Mouse (Mus musculus): ENCODE measurements around the gene Sv2a. TPM values are rescaled to one million over a fixed set of nuclear protein-coding genes. Genes with fewer than 3 reads are reported as not detected.
"Not testable (repeated sequence)": the region's sequence is repeated elsewhere in the genome, so short reads cannot be mapped to it uniquely, and the experiment has no call there.

Gene Sv2a
- polyA plus RNA-seq, 1 experiment from 2014 or later, result 91.6 TPM

DNA sequence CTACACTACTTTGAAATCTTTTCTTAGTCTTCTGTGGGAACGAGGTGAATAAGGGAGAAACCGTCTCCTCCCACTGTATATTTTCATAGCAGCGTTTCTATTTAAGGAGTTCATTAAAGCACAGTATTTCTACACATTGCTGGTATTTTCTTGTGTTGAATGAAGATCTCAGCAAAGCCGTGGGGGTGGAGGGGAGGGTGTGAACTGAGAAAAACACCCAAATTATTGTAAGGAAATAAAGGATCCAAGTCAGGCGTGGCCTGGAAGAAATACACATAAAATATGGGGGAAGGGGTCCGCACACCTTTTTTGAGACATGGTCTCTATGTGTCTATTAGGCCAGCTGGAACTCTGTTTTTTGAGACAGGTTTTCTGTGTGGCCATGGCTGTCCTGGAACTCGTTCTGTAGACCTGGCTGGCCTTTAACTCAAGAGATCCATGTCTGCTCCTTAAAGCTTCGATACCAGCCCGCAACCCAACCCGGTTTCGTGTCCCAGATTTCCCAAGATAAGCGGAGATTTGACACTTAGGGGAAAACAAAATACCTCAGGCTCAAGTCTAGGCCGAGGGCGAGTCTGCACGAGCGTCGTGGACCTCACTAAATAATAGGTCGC lies 9.3 kb upstream of the Sv2a start:
- DNase-seq (no peak), ATAC-seq (ENCODE audit: low FRiP score, low TSS enrichment) (0 out of 2 replicates have a peak, but pooled peaks have one; percentile 5)
- peak overlapping the region; percentile 76 for H3K9ac ChIP-seq (replicated peaks; ENCODE audit: low read length)
- H3K27me3 ChIP-seq (ENCODE audit: control insufficient read depth, insufficient read depth, low read length), result no peaks in the 10 kb centered on the region
- peak overlapping the region; percentile 96 for H3K27ac ChIP-seq (replicated peaks; ENCODE audit: low read depth, low read length)
- H3K4me3 ChIP-seq (replicated peaks; ENCODE audit: low read depth, low read length), result peak overlapping the region; percentile 92
- peaks cover 28% of the 10 kb centered on the region for H3K36me3 ChIP-seq (ENCODE audit: control insufficient read depth, insufficient read depth, low read length)
- no peaks in the 10 kb centered on the region for H3K9me3 ChIP-seq (ENCODE audit: control insufficient read depth, low read length)
- peaks cover 21% of the 10 kb centered on the region for H3K4me1 ChIP-seq (ENCODE audit: control insufficient read depth, insufficient read depth, low read length)
- 22% methylated on average over 18 of the region's 18 CpGs for WGBS
- H3K4me2 ChIP-seq (ENCODE audit: low read length), result peak overlapping the region; percentile 94

DNA sequence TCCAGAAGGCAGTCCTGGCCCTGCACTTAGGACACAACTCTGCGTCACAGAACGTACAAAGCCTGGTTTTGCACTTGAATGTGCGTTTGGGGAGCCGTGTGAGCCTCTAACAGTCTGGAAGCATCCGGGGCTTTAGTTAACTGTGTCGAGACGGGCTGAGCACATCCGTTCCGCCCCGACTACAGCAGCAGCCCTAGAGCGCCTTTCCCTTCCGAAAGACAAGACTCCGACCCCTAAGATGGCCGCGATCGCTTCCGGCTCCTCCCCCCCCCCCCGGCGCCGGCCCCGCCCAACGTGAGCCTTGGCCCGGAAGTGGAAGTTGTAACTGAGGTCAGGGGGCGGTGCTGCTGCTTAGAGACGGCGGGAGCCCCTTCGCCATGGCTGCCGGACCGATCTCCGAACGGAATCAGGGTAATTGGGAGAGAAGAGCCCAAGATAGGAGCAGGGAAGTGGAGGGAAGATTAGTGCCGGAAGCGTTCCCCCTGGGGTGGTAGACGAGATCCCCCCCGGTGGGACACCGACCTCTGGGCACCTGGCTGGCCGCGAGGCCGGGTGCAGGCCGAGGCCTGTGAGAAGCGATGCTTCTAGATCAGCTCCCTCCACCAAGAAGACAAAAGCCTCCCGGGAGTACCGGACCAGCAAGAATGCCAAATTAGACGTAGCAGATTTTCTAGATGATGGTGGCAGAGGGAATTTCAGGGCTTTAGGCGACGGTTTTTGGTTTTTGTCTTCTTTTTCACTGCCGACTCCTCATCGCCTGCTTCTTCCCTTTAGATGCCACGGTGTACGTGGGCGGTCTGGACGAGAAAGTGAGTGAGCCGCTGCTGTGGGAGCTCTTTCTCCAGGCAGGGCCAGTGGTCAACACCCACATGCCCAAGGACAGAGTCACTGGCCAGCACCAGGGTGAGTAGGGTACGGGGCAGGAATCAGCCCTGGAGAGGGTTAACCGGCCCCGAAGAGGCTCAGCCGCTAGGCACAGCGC lies 8.5 kb upstream of the Sv2a start, which contains the start of gene Sf3b4:
Gene Sf3b4 (plus strand): TSS at position 136 of the 982 bp plus-strand sequence.
- peak within 1 kb of the TSS; percentile 92 for H3K4me3 ChIP-seq (replicated peaks; ENCODE audit: low read depth, low read length)
- peaks cover 34% of the 10 kb centered on the region for H3K36me3 ChIP-seq (ENCODE audit: control insufficient read depth, insufficient read depth, low read length)
- H3K4me2 ChIP-seq (ENCODE audit: low read length), result peak within 1 kb of the TSS; percentile 94
- peak within 1 kb of the TSS; percentile 96 for H3K27ac ChIP-seq (replicated peaks; ENCODE audit: low read depth, low read length)
- DNase-seq (peak; percentile 96), ATAC-seq (ENCODE audit: low FRiP score, low TSS enrichment) (peak; percentile 93)
- peaks cover 21% of the 10 kb centered on the region for H3K4me1 ChIP-seq (ENCODE audit: control insufficient read depth, insufficient read depth, low read length)
- H3K9ac ChIP-seq (replicated peaks; ENCODE audit: low read length), result peak within 1 kb of the TSS; percentile 76
- no peaks in the 10 kb centered on the region for H3K27me3 ChIP-seq (ENCODE audit: control insufficient read depth, insufficient read depth, low read length)
- no peaks in the 10 kb centered on the region for H3K9me3 ChIP-seq (ENCODE audit: control insufficient read depth, low read length)
- WGBS, result under 1% methylated on average over 58 of the region's 58 CpGs

DNA sequence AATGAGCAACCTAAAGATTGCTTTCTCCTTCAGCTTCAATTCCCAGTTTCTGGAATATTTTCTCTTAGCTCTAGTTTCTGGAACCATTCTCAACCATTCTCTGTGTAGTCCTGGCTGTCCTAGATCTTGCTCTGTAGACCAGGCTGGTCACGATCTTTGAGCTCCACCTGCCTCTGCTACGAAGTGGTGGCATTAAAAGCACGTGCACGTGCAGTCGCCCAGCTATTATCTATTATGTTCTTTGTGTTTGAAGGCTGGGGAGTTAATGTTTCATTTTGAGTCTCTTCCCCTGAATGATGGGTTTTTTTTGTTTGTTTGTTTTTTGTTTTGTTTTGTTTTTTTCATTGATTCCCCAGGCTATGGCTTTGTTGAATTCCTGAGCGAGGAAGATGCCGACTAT lies 7.8 kb upstream of the Sv2a start:
- peaks cover 41% of the 10 kb centered on the region for H3K36me3 ChIP-seq (ENCODE audit: control insufficient read depth, insufficient read depth, low read length)
- ATAC-seq (ENCODE audit: low FRiP score, low TSS enrichment) (no peak), DNase-seq (no peak)
- peak overlapping the region; percentile 76 for H3K9ac ChIP-seq (replicated peaks; ENCODE audit: low read length)
- H3K4me2 ChIP-seq (ENCODE audit: low read length), result peak overlapping the region; percentile 94
- H3K4me1 ChIP-seq (ENCODE audit: control insufficient read depth, insufficient read depth, low read length), result peaks cover 21% of the 10 kb centered on the region
- peak overlapping the region; percentile 92 for H3K4me3 ChIP-seq (replicated peaks; ENCODE audit: low read depth, low read length)
- no peaks in the 10 kb centered on the region for H3K27me3 ChIP-seq (ENCODE audit: control insufficient read depth, insufficient read depth, low read length)
- H3K27ac ChIP-seq (replicated peaks; ENCODE audit: low read depth, low read length), result no peak overlapping the region
- H3K9me3 ChIP-seq (ENCODE audit: control insufficient read depth, low read length), result no peaks in the 10 kb centered on the region
- 38% methylated on average over 7 of the region's 7 CpGs for WGBS

DNA sequence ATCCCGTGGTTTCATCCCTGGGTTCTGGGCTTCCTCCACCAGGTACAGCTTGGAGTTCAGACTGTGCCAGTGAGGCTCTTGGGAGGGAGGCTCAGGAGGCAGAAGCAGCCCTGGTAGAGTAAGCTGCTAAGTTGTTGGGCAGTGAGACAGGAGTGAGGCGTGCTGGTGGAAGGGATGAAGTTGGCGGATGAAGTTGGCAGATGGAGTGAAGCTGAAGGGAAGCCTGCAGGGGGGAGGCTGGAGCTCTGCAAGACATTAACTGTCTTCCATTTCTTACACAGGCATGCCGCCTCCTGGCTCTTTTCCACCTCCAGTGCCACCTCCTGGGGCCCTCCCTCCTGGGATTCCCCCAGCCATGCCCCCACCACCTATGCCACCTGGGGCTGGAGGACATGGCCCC lies 6.9 kb upstream of the Sv2a start:
- H3K4me1 ChIP-seq (ENCODE audit: control insufficient read depth, insufficient read depth, low read length), result peaks cover 21% of the 10 kb centered on the region
- H3K36me3 ChIP-seq (ENCODE audit: control insufficient read depth, insufficient read depth, low read length), result peaks cover 47% of the 10 kb centered on the region
- H3K27ac ChIP-seq (replicated peaks; ENCODE audit: low read depth, low read length); H3K9ac ChIP-seq (replicated peaks; ENCODE audit: low read length); ATAC-seq (ENCODE audit: low FRiP score, low TSS enrichment); H3K9me3 ChIP-seq (ENCODE audit: control insufficient read depth, low read length); H3K4me3 ChIP-seq (replicated peaks; ENCODE audit: low read depth, low read length); DNase-seq; H3K4me2 ChIP-seq (ENCODE audit: low read length); H3K27me3 ChIP-seq (ENCODE audit: control insufficient read depth, insufficient read depth, low read length): not testable (repeated sequence)
- WGBS, result 89% methylated on average over 4 of the region's 4 CpGs

DNA sequence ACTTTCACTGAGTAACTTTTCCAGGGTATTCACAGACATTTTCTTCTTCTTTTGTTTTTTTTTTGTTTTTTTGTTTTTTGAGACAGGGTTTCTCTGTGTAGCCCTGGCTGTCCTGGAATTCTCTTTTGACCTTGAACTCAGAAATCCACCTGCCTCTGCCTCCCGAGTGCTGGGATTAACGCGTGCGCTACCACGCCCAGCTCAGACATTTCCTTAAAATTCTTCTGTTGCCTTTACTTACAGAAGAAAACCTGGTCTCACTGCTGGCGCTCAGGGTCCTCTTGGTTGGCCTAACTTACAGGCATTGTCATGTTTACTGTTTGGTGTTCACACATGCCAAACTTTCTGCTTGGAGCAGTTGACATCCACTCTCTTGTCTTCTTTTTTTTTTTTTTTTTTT lies 5.7 kb upstream of the Sv2a start:
- no peak overlapping the region for H3K4me2 ChIP-seq (ENCODE audit: low read length)
- no peak overlapping the region for H3K27ac ChIP-seq (replicated peaks; ENCODE audit: low read depth, low read length)
- WGBS, result 94% methylated on average over 6 of the region's 6 CpGs
- H3K36me3 ChIP-seq (ENCODE audit: control insufficient read depth, insufficient read depth, low read length), result peaks cover 49% of the 10 kb centered on the region
- DNase-seq, result no peak
- no peaks in the 10 kb centered on the region for H3K9me3 ChIP-seq (ENCODE audit: control insufficient read depth, low read length)
- no peak for ATAC-seq (ENCODE audit: low FRiP score, low TSS enrichment)
- H3K9ac ChIP-seq (replicated peaks; ENCODE audit: low read length), result no peak overlapping the region
- H3K4me3 ChIP-seq (replicated peaks; ENCODE audit: low read depth, low read length), result no peak overlapping the region
- peaks cover 23% of the 10 kb centered on the region for H3K4me1 ChIP-seq (ENCODE audit: control insufficient read depth, insufficient read depth, low read length)
- no peaks in the 10 kb centered on the region for H3K27me3 ChIP-seq (ENCODE audit: control insufficient read depth, insufficient read depth, low read length)

DNA sequence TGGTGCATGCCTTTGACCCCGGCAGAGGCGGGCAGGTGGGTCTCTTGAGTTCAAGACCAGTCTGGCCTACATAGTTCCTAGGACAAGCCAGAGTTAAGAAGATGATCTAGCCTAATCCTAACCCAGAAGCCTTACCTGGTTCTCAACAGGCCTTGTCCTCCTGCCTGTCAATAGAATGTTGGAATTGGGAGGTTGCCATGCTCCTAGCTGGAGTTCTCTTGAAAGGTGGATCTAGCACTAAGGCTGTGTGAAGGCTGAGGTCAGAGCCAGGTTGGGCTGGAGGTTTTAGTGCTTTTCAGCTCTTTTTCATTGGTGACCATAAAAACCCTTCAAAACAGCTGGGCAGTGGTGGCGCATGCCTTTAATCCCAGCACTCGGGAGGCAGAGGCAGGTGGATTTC lies 2.5 kb upstream of the Sv2a start:
- peaks cover 49% of the 10 kb centered on the region for H3K36me3 ChIP-seq (ENCODE audit: control insufficient read depth, insufficient read depth, low read length)
- no peaks in the 10 kb centered on the region for H3K27me3 ChIP-seq (ENCODE audit: control insufficient read depth, insufficient read depth, low read length)
- H3K9ac ChIP-seq (replicated peaks; ENCODE audit: low read length), result no peak overlapping the region
- no peak for ATAC-seq (ENCODE audit: low FRiP score, low TSS enrichment)
- WGBS, result 94% methylated on average over 4 of the region's 4 CpGs
- no peak overlapping the region for H3K27ac ChIP-seq (replicated peaks; ENCODE audit: low read depth, low read length)
- no peak for DNase-seq
- H3K4me2 ChIP-seq (ENCODE audit: low read length), result no peak overlapping the region
- no peaks in the 10 kb centered on the region for H3K9me3 ChIP-seq (ENCODE audit: control insufficient read depth, low read length)
- H3K4me1 ChIP-seq (ENCODE audit: control insufficient read depth, insufficient read depth, low read length), result peaks cover 22% of the 10 kb centered on the region
- no peak overlapping the region for H3K4me3 ChIP-seq (replicated peaks; ENCODE audit: low read depth, low read length)

DNA sequence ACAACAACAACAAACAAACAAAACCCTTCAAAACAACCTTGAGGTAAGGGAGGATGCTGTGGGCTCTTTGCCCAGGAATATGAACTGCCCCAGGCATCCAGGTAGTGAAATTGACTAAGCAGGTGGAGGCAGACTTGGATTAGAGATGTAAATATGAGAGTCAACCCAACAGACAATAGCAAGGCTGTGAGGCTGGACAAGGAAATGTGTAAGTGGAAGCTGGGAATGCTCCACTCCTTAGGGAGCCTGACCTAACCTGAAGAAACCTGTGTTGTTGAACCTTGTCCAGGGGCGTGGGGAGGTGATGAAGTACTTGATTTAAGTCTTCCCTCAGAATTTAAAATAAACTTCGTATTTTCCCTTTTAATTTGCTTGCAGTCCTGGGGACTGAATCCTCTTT lies 2.0 kb upstream of the Sv2a start:
- Histone ChIP-seq H3K9ac (replicated peaks; ENCODE audit: low read length) (no peak overlapping the region), H3K27ac (replicated peaks; ENCODE audit: low read depth, low read length) (no peak overlapping the region), H3K27me3 (ENCODE audit: control insufficient read depth, insufficient read depth, low read length) (no peaks in the 10 kb centered on the region), H3K36me3 (ENCODE audit: control insufficient read depth, insufficient read depth, low read length) (peaks cover 48% of the 10 kb centered on the region), H3K4me1 (ENCODE audit: control insufficient read depth, insufficient read depth, low read length) (peaks cover 25% of the 10 kb centered on the region), H3K9me3 (ENCODE audit: control insufficient read depth, low read length) (no peaks in the 10 kb centered on the region), H3K4me2 (ENCODE audit: low read length) (no peak overlapping the region), H3K4me3 (replicated peaks; ENCODE audit: low read depth, low read length) (no peak overlapping the region)
- ATAC-seq (ENCODE audit: low FRiP score, low TSS enrichment) (no peak), DNase-seq (no peak)
- 86% methylated on average over 2 of the region's 2 CpGs for WGBS

DNA sequence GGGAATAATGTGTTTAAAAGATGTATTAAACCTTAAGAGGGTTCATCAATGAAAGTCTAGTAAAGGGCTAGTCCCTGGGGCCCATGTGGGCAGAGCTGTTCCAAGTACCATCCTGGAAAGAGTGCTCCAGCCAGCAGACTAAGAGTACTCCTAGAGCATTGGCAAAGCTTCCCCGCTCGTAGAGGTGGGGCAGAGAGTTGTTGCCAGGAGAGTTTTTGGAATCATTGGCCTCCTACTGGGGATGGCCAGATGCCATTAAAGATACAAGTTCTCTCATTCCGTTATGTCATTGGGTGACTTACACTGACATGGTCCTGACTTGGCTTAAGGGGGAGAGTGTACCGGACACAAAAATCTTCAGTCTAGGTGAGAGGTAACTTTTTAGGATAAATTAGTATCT lies 1.4 kb upstream of the Sv2a start:
- Histone ChIP-seq H3K36me3 (ENCODE audit: control insufficient read depth, insufficient read depth, low read length) (peaks cover 41% of the 10 kb centered on the region), H3K4me3 (replicated peaks; ENCODE audit: low read depth, low read length) (no peak overlapping the region), H3K27ac (replicated peaks; ENCODE audit: low read depth, low read length) (no peak overlapping the region), H3K27me3 (ENCODE audit: control insufficient read depth, insufficient read depth, low read length) (no peaks in the 10 kb centered on the region), H3K9ac (replicated peaks; ENCODE audit: low read length) (no peak overlapping the region), H3K4me2 (ENCODE audit: low read length) (no peak overlapping the region), H3K4me1 (ENCODE audit: control insufficient read depth, insufficient read depth, low read length) (peaks cover 23% of the 10 kb centered on the region), H3K9me3 (ENCODE audit: control insufficient read depth, low read length) (no peaks in the 10 kb centered on the region)
- WGBS, result 61% methylated on average over 4 of the region's 4 CpGs
- DNase-seq (no peak), ATAC-seq (ENCODE audit: low FRiP score, low TSS enrichment) (no peak)

All from midbrain, embryonic 14.5 days (tissue).